Mouse (Mus musculus) heart, embryonic 14.5 days (tissue): ENCODE results near the gene Alpl. TPM values are rescaled to one million over a fixed set of nuclear protein-coding genes. Genes with fewer than 3 reads are reported as not detected.

Experiments
- ATAC-seq: fragments of 200-750 bp; cut with Nextera tagmentation; 2 replicates; pipeline ENCODE4 v1.8.0; 2017; ENCODE audit warnings: low read depth, moderate TSS enrichment; ENCODE audit not compliant: insufficient number of reproducible peaks, insufficient read depth, low FRiP score
- H3K27ac ChIP-seq, 2 experiments: fragments of 200-500 bp in 1 of 2; fragments of 300-500 bp in 1 of 2; sonication (generic) in 1 of 2; replicated peaks in 1 of 2; 2 replicates each; pipeline ENCODE4 v1.5.1; 2012 to 2014; ENCODE audit warnings: low read depth in 2 of 2, low read length in 2 of 2, control low read depth in 1 of 2, mild to moderate bottlenecking in 1 of 2, mixed read lengths in 1 of 2; ENCODE audit not compliant: control insufficient read depth in 1 of 2, insufficient read depth in 1 of 2
- H3K27me3 ChIP-seq: fragments of 300-500 bp; sonication (generic); 2 replicates; pipeline ENCODE4 v1.6.1; 2014; ENCODE audit warnings: mild to moderate bottlenecking, low read length, control low read depth; ENCODE audit not compliant: control insufficient read depth, insufficient read depth
- H3K36me3 ChIP-seq: fragments of 300-500 bp; sonication (generic); 2 replicates; pipeline ENCODE4 v1.6.1; 2014; ENCODE audit warnings: mild to moderate bottlenecking, control low read depth, low read length, mixed read lengths; ENCODE audit not compliant: control insufficient read depth, insufficient read depth
- H3K4me1 ChIP-seq, 2 experiments: fragments of 200-500 bp in 1 of 2; fragments of 300-500 bp in 1 of 2; sonication (generic) in 1 of 2; 2 replicates each; pipeline ENCODE4 v1.6.1; 2012 to 2014; ENCODE audit warnings: low read length in 2 of 2, control low read depth in 1 of 2, mixed read lengths in 1 of 2; ENCODE audit not compliant: control insufficient read depth in 2 of 2, insufficient read depth in 2 of 2
- H3K4me2 ChIP-seq: fragments of 300-500 bp; sonication (generic); 2 replicates; pipeline ENCODE4 v1.6.1; 2014; ENCODE audit warnings: mild to moderate bottlenecking, low read length
- H3K4me3 ChIP-seq, 2 experiments: fragments of 200-500 bp in 1 of 2; fragments of 300-500 bp in 1 of 2; sonication (generic) in 1 of 2; 2 replicates each; pipeline ENCODE4 v1.5.1; 2012 to 2014; ENCODE audit warnings: low read length in 2 of 2, mild to moderate bottlenecking in 2 of 2, control low read depth in 1 of 2, low read depth in 1 of 2, moderate library complexity in 1 of 2; ENCODE audit not compliant: control insufficient read depth in 1 of 2, insufficient read depth in 1 of 2
- H3K9ac ChIP-seq: fragments of 300-500 bp; sonication (generic); 2 replicates; pipeline ENCODE4 v1.6.1; 2014; ENCODE audit warnings: mild to moderate bottlenecking, low read length
- H3K9me3 ChIP-seq: fragments of 300-500 bp; sonication (generic); 2 replicates; pipeline ENCODE4 v1.6.1; 2016; ENCODE audit warnings: low read length, control low read depth; ENCODE audit not compliant: control insufficient read depth
- WGBS: fragments of 180-500 bp; shearing (Covaris S2); extraction: QIAGEN DNeasy Blood & Tissue Kit; methylation state at CpG from one replicate; pipeline ENCODE4 v1.1.7; 2014; 5-methylcytosine and 5-hydroxymethylcytosine counted together
- polyA plus RNA-seq: library from polyadenylated mRNA; unstranded; fragments of >200 nt; fragmentation: Nextera tagmentation; extraction: Ambion mirVana; gene quantifications from 2 replicates; pipeline ENCODE4 v1.2.1, GENCODE M21; 2014

Gene Alpl
- polyA plus RNA-seq, 1 experiment from 2014 or later, result 2.2 TPM

- Histone ChIP-seq H3K9me3 (no peaks in the 10 kb centered on the region), H3K27me3 (no peaks in the 10 kb centered on the region), H3K4me2 (no peak overlapping the region), H3K4me1 (peaks cover 5 to 7% of the 10 kb centered on the region in 2 experiments), H3K36me3 (no peaks in the 10 kb centered on the region), H3K27ac (no peak overlapping the region), H3K4me3 (no peak overlapping the region), H3K9ac (no peak overlapping the region)
- ATAC-seq, result no peak
- WGBS, result 56% methylated on average over 8 of the region's 8 CpGs
Observed at GRCm38 (mm10) chr4:137763920-137764495, 32.2 kb downstream of the Alpl start.

- no peak overlapping the region for H3K9ac ChIP-seq
- H3K4me1 ChIP-seq, result peaks cover 5 to 7% of the 10 kb centered on the region in 2 experiments
- 83% methylated on average over 9 of the region's 9 CpGs for WGBS
- H3K4me2 ChIP-seq, result no peak overlapping the region
- H3K4me3 ChIP-seq, result no peak overlapping the region
- H3K27ac ChIP-seq, result no peak overlapping the region
- no peaks in the 10 kb centered on the region for H3K36me3 ChIP-seq
- no peaks in the 10 kb centered on the region for H3K27me3 ChIP-seq
- ATAC-seq, result no peak
- no peaks in the 10 kb centered on the region for H3K9me3 ChIP-seq
Observed at GRCm38 (mm10) chr4:137762886-137763285, 33.3 kb downstream of the Alpl start.

- no peak overlapping the region for H3K4me2 ChIP-seq
- H3K9ac ChIP-seq, result no peak overlapping the region
- H3K4me1 ChIP-seq, result peaks cover 19 to 26% of the 10 kb centered on the region in 2 experiments
- no peaks in the 10 kb centered on the region for H3K27me3 ChIP-seq
- H3K27ac ChIP-seq, result no peak overlapping the region
- no peak overlapping the region for H3K4me3 ChIP-seq
- no peak for ATAC-seq
- H3K36me3 ChIP-seq, result no peaks in the 10 kb centered on the region
- H3K9me3 ChIP-seq, result no peaks in the 10 kb centered on the region
- 75% methylated on average over 2 of the region's 2 CpGs for WGBS
Observed at GRCm38 (mm10) chr4:137754446-137754845, 41.7 kb downstream of the Alpl start.

- no peak overlapping the region for H3K9ac ChIP-seq
- H3K27me3 ChIP-seq, result no peaks in the 10 kb centered on the region
- peaks cover 19 to 26% of the 10 kb centered on the region in 2 experiments for H3K4me1 ChIP-seq
- 85% methylated on average over 7 of the region's 7 CpGs for whole genome bisulfite sequencing
- no peak overlapping the region for H3K4me3 ChIP-seq
- ATAC-seq, result no peak
- no peaks in the 10 kb centered on the region for H3K36me3 ChIP-seq
- H3K4me2 ChIP-seq, result no peak overlapping the region
- H3K27ac ChIP-seq, result no peak overlapping the region
- H3K9me3 ChIP-seq, result no peaks in the 10 kb centered on the region
Observed at GRCm38 (mm10) chr4:137753199-137753598, 43.0 kb downstream of the Alpl start.

- no peak for ATAC-seq
- H3K27me3 ChIP-seq, result no peaks in the 10 kb centered on the region
- H3K4me1 ChIP-seq, result peaks cover 19 to 26% of the 10 kb centered on the region in 2 experiments
- no peaks in the 10 kb centered on the region for H3K36me3 ChIP-seq
- H3K9me3 ChIP-seq, result no peaks in the 10 kb centered on the region
- H3K4me3 ChIP-seq, result no peak overlapping the region
- H3K4me2 ChIP-seq, result no peak overlapping the region
- H3K9ac ChIP-seq, result no peak overlapping the region
- H3K27ac ChIP-seq, result no peak overlapping the region
- WGBS, result 72% methylated on average over 15 of the region's 15 CpGs
Observed at GRCm38 (mm10) chr4:137752471-137752870, 43.7 kb downstream of the Alpl start.

- peak overlapping the region in 1 of 2 experiments; percentile 17; a peak in 1 of 4 replicates for H3K27ac ChIP-seq
- no peak overlapping the region for H3K4me3 ChIP-seq
- ATAC-seq, result peak; percentile 20; the same call in 1 of the 2 replicates
- no peaks in the 10 kb centered on the region for H3K36me3 ChIP-seq
- H3K4me1 ChIP-seq, result peaks cover 19 to 26% of the 10 kb centered on the region in 2 experiments
- no peak overlapping the region for H3K9ac ChIP-seq
- no peaks in the 10 kb centered on the region for H3K27me3 ChIP-seq
- 17% methylated on average over 9 of the region's 9 CpGs for WGBS
- H3K4me2 ChIP-seq, result peak overlapping the region; percentile 23; the same call in 1 of the 2 replicates
- no peaks in the 10 kb centered on the region for H3K9me3 ChIP-seq
Observed at GRCm38 (mm10) chr4:137751717-137752116, 44.5 kb downstream of the Alpl start.

GRCm38 (mm10) chr4:137751310-137751709, 44.9 kb downstream of the Alpl start:
- no peaks in the 10 kb centered on the region for H3K27me3 ChIP-seq
- no peaks in the 10 kb centered on the region for H3K9me3 ChIP-seq
- 48% methylated on average over 8 of the region's 8 CpGs for WGBS
- H3K9ac ChIP-seq, result no peak overlapping the region
- no peak overlapping the region for H3K4me3 ChIP-seq
- H3K36me3 ChIP-seq, result no peaks in the 10 kb centered on the region
- ATAC-seq, result no peak
- peak overlapping the region in 1 of 2 experiments; percentile 17; a peak in 1 of 4 replicates for H3K27ac ChIP-seq
- peaks cover 19 to 26% of the 10 kb centered on the region in 2 experiments for H3K4me1 ChIP-seq
- peak overlapping the region; percentile 23; the same call in 1 of the 2 replicates for H3K4me2 ChIP-seq

GRCm38 (mm10) chr4:137750121-137750520, 46.1 kb downstream of the Alpl start:
- Histone ChIP-seq H3K9me3 (no peaks in the 10 kb centered on the region), H3K27ac (no peak overlapping the region), H3K27me3 (no peaks in the 10 kb centered on the region), H3K9ac (no peak overlapping the region), H3K36me3 (no peaks in the 10 kb centered on the region), H3K4me2 (no peak overlapping the region), H3K4me1 (peaks cover 19 to 26% of the 10 kb centered on the region in 2 experiments), H3K4me3 (no peak overlapping the region)
- WGBS, result 41% methylated on average over 9 of the region's 9 CpGs
- no peak for ATAC-seq
